Mouse (Mus musculus) ES-E14 (cell line): Measurements from ENCODE around the gene Cald1.

Source experiments
- CHD2 ChIP-seq: IDR thresholded peaks from 2 replicates; pipeline ENCODE4 v1.6.1; 2014; ENCODE audit warnings: mild to moderate bottlenecking, low read depth, low read length, inconsistent platforms
- HCFC1 ChIP-seq: IDR thresholded peaks from 2 replicates; pipeline ENCODE4 v1.6.1; 2012; ENCODE audit warnings: low read length, inconsistent platforms, borderline replicate concordance; ENCODE audit not compliant: insufficient read depth
- MAFK ChIP-seq: IDR thresholded peaks from 2 replicates; pipeline ENCODE4 v1.6.1; 2014; ENCODE audit warnings: mild to moderate bottlenecking, low read depth, low read length, inconsistent platforms; ENCODE audit not compliant: insufficient read depth
- ZC3H11A ChIP-seq: IDR thresholded peaks from 2 replicates; pipeline ENCODE4 v1.6.1; 2012; ENCODE audit warnings: low read depth, mild to moderate bottlenecking, inconsistent platforms, low read length, borderline replicate concordance
- ZNF384 ChIP-seq: IDR thresholded peaks from 2 replicates; pipeline ENCODE4 v1.6.1; 2012; ENCODE audit warnings: low read depth, low read length, inconsistent platforms

DNA sequence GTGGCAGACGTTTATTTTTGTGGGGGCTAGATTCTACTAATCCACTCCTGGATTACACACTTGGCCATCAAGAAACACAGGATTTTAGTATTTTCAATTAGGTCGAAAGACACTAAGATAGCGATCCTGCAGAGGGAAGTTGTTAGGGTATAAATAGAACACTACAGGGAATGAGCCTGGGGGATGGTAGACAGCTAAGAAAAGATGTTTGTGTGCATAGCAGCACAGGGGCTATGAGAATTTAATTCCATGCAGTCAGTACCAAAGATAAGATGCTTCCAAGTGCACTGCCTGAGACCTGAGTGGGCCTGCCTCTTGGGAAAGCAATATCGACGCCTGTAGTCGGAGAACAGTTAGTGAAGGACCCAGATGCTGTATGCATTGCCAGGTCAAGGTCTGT is 172.2 kb downstream of the Cald1 start:
- TF ChIP-seq ZNF384 = no peak
- no peak for TF ChIP-seq HCFC1
- TF ChIP-seq MAFK = no peak
- TF ChIP-seq CHD2 = no peak
- no peak for TF ChIP-seq ZC3H11A
